ENCODE assay signal across 7 mouse cellular contexts in genomic region chr2:167298729-167299705, GRCm38 (mm10). TPM values are rescaled to one million over a fixed set of nuclear protein-coding genes. Genes with fewer than 3 reads are reported as not detected.
DNase-seq lines count a peak whose midpoint lies in the region; ATAC-seq lines count a peak whose summit lies in the region.

No protein-coding gene starts in this region.

- no peaks in the 10 kb centered on the region for H3K9me3 ChIP-seq in embryonic facial prominence, embryonic 10.5 days
- H3K9me3 ChIP-seq in midbrain, embryonic 14.5 days (ENCODE audit: control insufficient read depth, low read length) = no peaks in the 10 kb centered on the region

- H3K4me3 ChIP-seq in embryonic facial prominence, embryonic 10.5 days = no peak overlapping the region
- H3K4me3 ChIP-seq in midbrain, embryonic 14.5 days (replicated peaks; ENCODE audit: low read depth, low read length) = no peak overlapping the region

- H3K4me2 ChIP-seq in midbrain, embryonic 14.5 days (ENCODE audit: low read length) = no peak overlapping the region

- WGBS in embryonic facial prominence, embryonic 10.5 days = 84% methylated on average over 27 of the region's 27 CpGs
- WGBS in midbrain, embryonic 14.5 days = 73% methylated on average over 27 of the region's 27 CpGs

- peak overlapping the region; percentile 74; the same call in 1 of the 2 replicates for H3K27ac ChIP-seq in embryonic facial prominence, embryonic 10.5 days (replicated peaks)
- 0 out of 2 replicates have a peak overlapping the region, but pooled peaks have one; percentile 41 for H3K27ac ChIP-seq in midbrain, embryonic 14.5 days (replicated peaks; ENCODE audit: low read depth, low read length)

- peaks cover 46% of the 10 kb centered on the region for H3K36me3 ChIP-seq in embryonic facial prominence, embryonic 10.5 days (replicated peaks)
- peaks cover 8% of the 10 kb centered on the region; the same call in 1 of the 2 replicates for H3K36me3 ChIP-seq in midbrain, embryonic 14.5 days (ENCODE audit: control insufficient read depth, insufficient read depth, low read length)

- no peak for ATAC-seq in midbrain, embryonic 14.5 days (ENCODE audit: low FRiP score, low TSS enrichment)

- H3K4me1 ChIP-seq in embryonic facial prominence, embryonic 10.5 days = peaks cover 40% of the 10 kb centered on the region
- 0 out of 2 replicates have a peak, but pooled peaks cover 4% of the 10 kb centered on the region for H3K4me1 ChIP-seq in midbrain, embryonic 14.5 days (ENCODE audit: control insufficient read depth, insufficient read depth, low read length)

- peak; percentile 7 for DNase-seq in urinary bladder, postnatal 10 days (ENCODE audit: low spot score)
- DNase-seq in urinary bladder, postnatal 25 days (ENCODE audit: low spot score) = no peak
- peak; percentile 21 for DNase-seq in embryonic facial prominence, embryonic 10.5 days (ENCODE audit: low spot score)
- DNase-seq in heart, postnatal 4 days = peak; percentile 5
- peak; percentile 53 to 54 for DNase-seq in layer of hippocampus, postnatal 10 days (ENCODE audit: low spot score in 2 of 2)
- DNase-seq in midbrain, embryonic 14.5 days = no peak
- peak; percentile 62 for DNase-seq in thymus, postnatal 14 days

- no peaks in the 10 kb centered on the region for H3K27me3 ChIP-seq in embryonic facial prominence, embryonic 10.5 days (replicated peaks; ENCODE audit: low read depth, poor library complexity, severe bottlenecking)
- H3K27me3 ChIP-seq in midbrain, embryonic 14.5 days (ENCODE audit: control insufficient read depth, insufficient read depth, low read length) = no peaks in the 10 kb centered on the region

- no peak overlapping the region for H3K9ac ChIP-seq in midbrain, embryonic 14.5 days (replicated peaks; ENCODE audit: low read length)

RNA-seq across cellular contexts. Expression of gene B4galt5, which starts 50.0 kb away (rescaled TPM):
- polyA plus RNA-seq in embryonic facial prominence, embryonic 10.5 days (2016; fragmentation: Nextera tagmentation; extraction: Ambion mirVana) = 7.3 and 8.7 TPM in 2 replicates
- total RNA-seq in heart, postnatal 4 days (2021) = 10 to 100 TPM; 30.3 to 33.9 TPM
- total RNA-seq in layer of hippocampus, postnatal 10 days (2021) = 10 to 100 TPM; 72.7 to 76.9 TPM
- polyA plus RNA-seq in midbrain, embryonic 14.5 days (2014; fragmentation: Nextera tagmentation; extraction: Ambion mirVana) = 16.2 and 20.4 TPM in 2 replicates

RNA-seq across cellular contexts. Expression of gene Ptgis, which starts 58.6 kb away (rescaled TPM):
- 13.7 and 14.6 TPM in 2 replicates for polyA plus RNA-seq in embryonic facial prominence, embryonic 10.5 days (2016; fragmentation: Nextera tagmentation; extraction: Ambion mirVana)
- total RNA-seq in heart, postnatal 4 days (2021) = 10 to 100 TPM; 36.7 to 40.9 TPM
- total RNA-seq in layer of hippocampus, postnatal 10 days (2021) = 1 to 10 TPM; 2.3 to 2.8 TPM
- 2.2 and 5.3 TPM in 2 replicates for polyA plus RNA-seq in midbrain, embryonic 14.5 days (2014; fragmentation: Nextera tagmentation; extraction: Ambion mirVana)

Comparison
In these comparisons a context has a peak if more than half of its experiments do, and no peak if none do; other contexts are left out.
1. DNase-seq: peak in urinary bladder, postnatal 10 days (single experiment), embryonic facial prominence, embryonic 10.5 days (single experiment), heart, postnatal 4 days (single experiment), layer of hippocampus, postnatal 10 days (2 of 2) and thymus, postnatal 14 days (single experiment); none in urinary bladder, postnatal 25 days (single experiment) and midbrain, embryonic 14.5 days (single experiment).
2. RNA of gene Ptgis, which starts 58.6 kb away (total RNA-seq): 36.7 to 40.9 TPM in heart, postnatal 4 days; 2.3 to 2.8 TPM in layer of hippocampus, postnatal 10 days; every median in the first group is over 10 times any median in the second.